Mouse (Mus musculus) telencephalon, adult 2 months (tissue): ENCODE measurements around the gene Fdx1l.
A peak's percentile ranks its signal among the peaks of the same experiment; 100 is the strongest.

Experiments
- DNase-seq: peaks from one replicate; pipeline ENCODE4 v3.0.0-alpha.2; 2011; ENCODE audit warnings: low read depth, low spot score

Fdx1l gene

GRCm38 (mm10) chr9:21073044-21073840 is at the start of gene Fdx1l, which contains the start of gene Gm49373:
Gene Fdx1l (minus strand): TSS chr9:21073614.
Gene Gm49373 (minus strand): TSS chr9:21073096.
- peak; percentile 87 for DNase-seq

- DNase-seq: no peak
Measured at GRCm38 (mm10) chr9:21121483-21121882, 48.1 kb upstream of the Fdx1l start.

GRCm38 (mm10) chr9:21117073-21117472 is 43.7 kb upstream of the Fdx1l start:
- no peak for DNase-seq

GRCm38 (mm10) chr9:21115105-21115504 is 41.7 kb upstream of the Fdx1l start:
- DNase-seq: no peak

GRCm38 (mm10) chr9:21114190-21114589 is 40.8 kb upstream of the Fdx1l start:
- no peak for DNase-seq

- DNase-seq: no peak
Measured at GRCm38 (mm10) chr9:21113751-21114150, 40.3 kb upstream of the Fdx1l start.

GRCm38 (mm10) chr9:21107607-21108237 is 34.3 kb upstream of the Fdx1l start:
- no peak for DNase-seq

- DNase-seq: peak; percentile 31
Measured at GRCm38 (mm10) chr9:21105760-21106564, 32.5 kb upstream of the Fdx1l start.

- no peak for DNase-seq
Measured at GRCm38 (mm10) chr9:21104814-21105213, 31.4 kb upstream of the Fdx1l start.

GRCm38 (mm10) chr9:21102076-21102475 is 28.7 kb upstream of the Fdx1l start:
- no peak for DNase-seq

- DNase-seq: no peak
Measured at GRCm38 (mm10) chr9:21100447-21101161, 27.2 kb upstream of the Fdx1l start.

GRCm38 (mm10) chr9:21097793-21098192 is 24.4 kb upstream of the Fdx1l start:
- peak; percentile 90 for DNase-seq

- DNase-seq: no peak
Measured at GRCm38 (mm10) chr9:21095958-21096357, 22.5 kb upstream of the Fdx1l start.

- no peak for DNase-seq
Measured at GRCm38 (mm10) chr9:21093423-21093822, 20.0 kb upstream of the Fdx1l start.

GRCm38 (mm10) chr9:21091707-21092320 is 18.4 kb upstream of the Fdx1l start, which contains the start of the genes Gm38431 and Raver1:
Gene Gm38431 (minus strand): TSS chr9:21091997.
Gene Raver1 (minus strand): TSS chr9:21092008.
- peak; percentile 98 for DNase-seq

- DNase-seq: no peak
Measured at GRCm38 (mm10) chr9:21090972-21091706, 17.7 kb upstream of the Fdx1l start.

GRCm38 (mm10) chr9:21090537-21090936 is 17.1 kb upstream of the Fdx1l start:
- no peak for DNase-seq

- no peak for DNase-seq
Measured at GRCm38 (mm10) chr9:21083324-21083723, 9.9 kb upstream of the Fdx1l start.

GRCm38 (mm10) chr9:21081127-21081526 is 7.7 kb upstream of the Fdx1l start:
- no peak for DNase-seq

- DNase-seq: no peak
Measured at GRCm38 (mm10) chr9:21075625-21076024, 2.2 kb upstream of the Fdx1l start.
